Mouse (Mus musculus): ENCODE results near the gene Crim1. TPM values are rescaled to one million over a fixed set of nuclear protein-coding genes. Genes with fewer than 3 reads are reported as not detected.
"Not testable (repeated sequence)": the region's sequence is repeated elsewhere in the genome, so short reads cannot be mapped to it uniquely, and the experiment has no call there.

Crim1 gene
- total RNA-seq, 2 experiments from 2014 or later = 0.84 TPM; not detected in 1

DNA sequence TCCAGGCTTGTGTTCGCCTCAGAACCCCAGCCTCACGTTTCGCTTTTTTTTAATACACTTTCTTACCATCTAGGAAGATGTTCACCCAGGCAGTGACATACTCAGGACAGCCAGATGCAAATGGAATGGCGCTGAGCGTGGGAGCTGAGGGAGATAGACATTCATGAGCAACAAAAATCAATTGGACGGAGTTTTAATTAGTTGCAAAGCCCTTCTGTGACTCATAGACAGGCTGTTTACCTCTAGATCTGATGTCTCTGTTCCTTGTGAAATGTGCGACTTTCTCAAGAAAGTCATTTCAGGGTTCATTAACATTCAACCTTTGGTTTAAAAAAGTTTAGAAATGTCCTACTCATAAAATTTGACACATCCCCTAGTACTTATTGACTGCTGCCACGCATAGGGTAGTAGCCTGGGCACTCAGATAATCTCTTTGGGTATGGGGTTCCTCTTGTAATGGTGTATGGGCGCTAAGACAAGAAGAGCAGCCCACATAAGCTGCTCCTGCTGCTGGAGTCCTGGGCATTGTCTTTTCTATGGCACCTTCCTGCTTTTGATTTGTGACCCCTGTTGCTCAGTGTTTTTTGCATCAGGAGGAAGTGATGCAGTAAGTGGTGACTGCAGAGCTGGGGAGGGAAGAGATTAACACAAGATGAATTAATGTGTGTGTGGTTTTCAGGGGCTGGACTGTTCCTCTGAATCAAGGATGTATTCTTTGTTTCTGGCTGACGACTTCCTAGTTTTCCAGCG, 46.8 kb downstream of the Crim1 start:
- no peak for ATAC-seq (replicated peaks; ENCODE audit: low FRiP score, poor library complexity, severe bottlenecking)

DNA sequence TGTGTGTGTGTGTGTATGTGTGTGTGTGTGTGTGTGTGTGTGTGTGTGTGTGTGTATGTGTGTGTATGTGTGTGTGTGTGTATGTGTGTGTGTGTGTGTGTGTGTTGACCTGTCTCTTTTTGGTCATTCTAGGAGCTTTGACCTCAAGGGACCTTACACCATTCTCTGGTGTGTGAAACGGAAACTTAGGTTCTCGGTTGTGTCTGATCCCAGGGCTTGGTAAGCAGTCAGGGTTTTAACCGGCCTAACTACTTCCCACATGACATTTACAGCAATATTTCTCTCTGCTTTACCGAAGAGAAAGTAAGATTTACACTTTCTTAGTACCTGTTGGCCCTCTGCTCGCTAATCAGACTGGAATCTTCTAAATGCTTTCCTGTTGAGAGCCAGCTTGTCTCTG, 48.1 kb downstream of the Crim1 start:
- ATAC-seq (replicated peaks; ENCODE audit: low FRiP score, poor library complexity, severe bottlenecking) = no peak; the same call in 1 of the 2 replicates

DNA sequence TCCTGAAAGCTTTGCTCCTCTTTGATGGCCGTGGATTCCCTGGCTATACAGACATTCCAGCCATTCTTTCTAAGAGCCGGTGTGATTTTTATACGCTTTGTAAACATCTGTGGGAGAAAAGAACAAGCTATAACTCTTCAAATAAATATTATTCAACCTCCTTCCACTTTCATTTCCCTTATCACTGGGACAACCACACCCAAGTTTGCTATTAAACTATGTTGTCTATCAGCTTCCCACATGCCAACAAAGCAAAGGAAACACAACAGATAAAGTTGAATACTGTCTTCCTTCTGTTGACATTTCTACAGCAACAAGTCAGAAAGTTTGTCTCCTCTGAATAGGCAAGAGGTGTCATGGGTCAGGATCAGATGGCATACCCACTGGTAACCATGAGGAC, 48.9 kb downstream of the Crim1 start:
- peak; percentile 62 for ATAC-seq (replicated peaks; ENCODE audit: low FRiP score, poor library complexity, severe bottlenecking)

DNA sequence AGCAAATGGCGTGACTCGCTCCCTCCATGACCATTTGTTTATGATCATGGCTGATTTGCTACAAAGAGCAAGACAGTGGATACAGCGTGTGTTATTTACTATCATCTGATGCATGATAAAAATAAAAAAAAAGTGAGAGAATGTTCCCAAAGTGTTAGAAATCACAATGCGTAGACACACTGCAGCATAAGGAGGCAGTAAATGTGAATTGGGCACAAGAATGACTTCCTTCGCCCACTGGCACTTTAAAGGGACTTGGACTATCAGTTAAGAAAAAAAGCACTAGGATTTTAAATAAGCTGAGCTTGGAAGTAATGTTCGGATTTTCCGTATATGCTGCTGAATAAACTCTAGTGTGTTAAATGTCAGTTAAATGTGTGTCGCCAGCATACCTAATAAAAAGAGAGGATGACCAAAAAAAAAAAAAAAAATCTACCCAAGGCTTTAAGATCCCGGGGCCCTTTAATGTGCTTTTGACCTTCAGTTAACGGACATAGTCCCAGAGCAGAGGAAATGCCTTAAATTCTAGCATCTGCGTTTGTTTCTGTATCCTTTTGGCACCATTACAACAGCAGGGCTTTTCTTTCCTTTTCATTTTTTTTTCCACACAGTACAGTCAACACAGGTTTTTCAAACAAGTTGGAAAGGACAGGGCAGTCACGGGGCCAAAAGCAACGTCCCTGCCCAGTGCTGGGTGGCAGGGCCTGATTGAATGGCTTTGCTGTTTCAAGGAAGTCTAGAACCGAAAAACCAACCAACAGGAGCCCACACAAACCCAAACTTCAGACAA, 50.3 kb downstream of the Crim1 start:
- ATAC-seq (replicated peaks; ENCODE audit: low FRiP score, poor library complexity, severe bottlenecking) = no peak

DNA sequence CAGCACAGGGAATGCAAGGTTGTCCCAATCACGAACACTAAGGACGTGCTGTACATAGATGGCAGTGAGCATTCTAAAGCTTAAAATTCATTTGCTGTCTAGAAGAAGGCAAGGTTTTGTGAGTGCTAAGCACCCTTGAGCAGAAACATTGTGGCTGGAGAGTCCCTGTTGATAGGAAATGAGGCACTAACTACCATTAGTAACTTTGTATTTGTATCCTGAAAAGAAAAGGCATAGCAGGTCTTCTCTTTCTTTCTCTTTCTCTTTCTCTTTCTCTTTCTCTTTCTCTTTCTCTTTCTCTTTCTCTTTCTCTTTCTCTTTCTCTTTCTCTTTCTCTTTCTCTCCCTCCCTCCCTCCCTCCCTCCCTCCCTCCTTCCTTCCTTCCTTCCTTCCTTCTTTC, 53.5 kb downstream of the Crim1 start:
- ATAC-seq (replicated peaks; ENCODE audit: low FRiP score, poor library complexity, severe bottlenecking) = not testable (repeated sequence)

DNA sequence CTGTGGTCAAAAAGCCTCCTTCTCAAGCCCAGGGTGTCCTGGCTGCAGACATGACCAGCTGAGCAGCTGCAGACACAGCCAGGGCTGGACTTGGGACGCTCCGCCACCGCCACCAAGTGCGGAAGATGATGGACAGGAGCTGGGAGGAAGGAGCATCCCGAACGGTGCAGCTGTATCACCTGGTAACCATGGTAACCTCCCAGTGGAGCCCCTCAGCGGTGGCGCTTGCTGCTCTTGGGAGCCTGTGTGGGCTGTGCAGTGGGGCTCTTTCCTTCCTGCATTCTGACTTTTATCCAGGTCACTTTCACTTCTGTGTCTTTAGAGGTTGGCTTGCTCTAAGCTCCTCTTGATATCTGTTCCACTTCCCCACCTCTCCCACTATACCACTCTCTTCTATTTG, 54.2 kb downstream of the Crim1 start:
- ATAC-seq (replicated peaks; ENCODE audit: low FRiP score, poor library complexity, severe bottlenecking) = no peak

DNA sequence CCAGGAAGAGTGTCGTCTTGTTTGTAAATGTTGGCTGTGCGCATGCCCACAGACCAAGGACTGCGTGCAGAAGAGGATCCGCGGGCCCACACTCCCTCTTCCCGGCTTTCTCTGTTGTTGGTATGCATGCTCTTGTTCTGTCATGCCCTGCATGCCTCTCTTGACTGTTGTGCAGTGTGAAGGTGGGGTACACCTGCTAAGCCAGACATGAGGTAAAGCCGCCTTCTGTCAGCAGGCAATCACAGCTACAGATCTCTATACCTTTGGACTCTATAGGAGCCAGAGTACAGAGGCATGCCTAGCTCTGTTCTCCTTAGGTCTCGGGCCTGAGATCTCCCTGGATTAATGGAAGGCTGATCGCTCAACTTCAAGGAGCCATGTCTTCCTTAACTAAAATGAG, 55.7 kb downstream of the Crim1 start:
- ATAC-seq (replicated peaks; ENCODE audit: low FRiP score, poor library complexity, severe bottlenecking) = no peak

DNA sequence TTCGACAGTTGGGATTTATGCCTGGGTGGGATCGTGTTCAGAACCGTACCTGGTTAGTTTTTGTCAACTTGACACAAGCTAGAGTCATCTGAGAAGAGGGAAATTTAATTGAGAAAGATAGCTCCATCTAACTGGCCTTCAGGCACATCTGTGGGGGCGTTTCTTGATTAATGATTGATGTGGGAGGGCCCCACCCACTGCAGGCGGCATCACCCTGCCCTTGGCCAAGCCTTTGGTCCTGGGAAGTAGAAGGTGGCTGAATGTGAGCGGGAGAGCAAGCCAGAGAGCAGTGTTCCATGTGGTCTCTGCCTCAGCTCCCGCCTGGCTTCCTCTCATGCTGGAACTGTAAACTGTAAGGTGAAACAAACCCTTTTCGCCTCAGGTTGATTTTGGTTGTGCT, 56.5 kb downstream of the Crim1 start:
- no peak for ATAC-seq (replicated peaks; ENCODE audit: low FRiP score, poor library complexity, severe bottlenecking)

DNA sequence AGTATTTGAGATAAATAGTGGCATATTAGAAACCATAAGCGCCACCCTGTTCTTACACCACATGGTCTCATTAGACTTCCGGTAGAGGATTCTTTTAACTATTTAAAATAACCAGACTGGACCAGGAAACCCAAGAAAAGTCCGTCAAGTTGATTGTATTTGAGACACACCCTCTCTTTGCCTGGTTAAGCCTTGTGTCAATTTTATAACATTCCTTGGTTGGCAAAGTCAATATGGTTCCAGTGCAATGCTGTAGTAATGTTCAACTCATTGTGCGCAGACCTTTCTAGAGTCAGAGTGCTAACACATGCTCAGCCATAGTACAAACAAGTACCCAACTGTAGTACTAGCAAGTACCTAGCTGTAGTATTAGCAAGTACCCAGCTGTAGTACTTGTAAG, 61.6 kb downstream of the Crim1 start:
- ATAC-seq (replicated peaks; ENCODE audit: low FRiP score, poor library complexity, severe bottlenecking) = no peak

DNA sequence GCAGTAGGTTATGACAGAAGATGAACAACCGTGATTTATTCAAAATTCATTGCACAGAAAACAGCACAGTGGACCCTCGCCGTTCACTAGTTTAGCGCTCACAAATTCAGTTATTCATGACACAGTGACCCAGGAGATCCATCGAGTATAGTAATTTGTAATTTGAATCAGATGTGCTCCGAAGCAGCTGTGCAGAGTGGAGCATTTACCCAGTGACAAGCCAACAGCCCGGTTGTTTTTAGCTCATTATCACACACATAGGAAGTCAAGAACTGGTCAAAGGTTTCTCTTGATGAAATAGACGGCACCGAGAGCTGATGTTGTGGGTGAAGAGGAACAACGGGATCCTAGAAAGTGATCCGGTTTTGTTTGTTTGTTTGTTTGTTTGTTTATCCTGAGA, 64.1 kb downstream of the Crim1 start:
- ATAC-seq (replicated peaks; ENCODE audit: low FRiP score, poor library complexity, severe bottlenecking) = no peak

DNA sequence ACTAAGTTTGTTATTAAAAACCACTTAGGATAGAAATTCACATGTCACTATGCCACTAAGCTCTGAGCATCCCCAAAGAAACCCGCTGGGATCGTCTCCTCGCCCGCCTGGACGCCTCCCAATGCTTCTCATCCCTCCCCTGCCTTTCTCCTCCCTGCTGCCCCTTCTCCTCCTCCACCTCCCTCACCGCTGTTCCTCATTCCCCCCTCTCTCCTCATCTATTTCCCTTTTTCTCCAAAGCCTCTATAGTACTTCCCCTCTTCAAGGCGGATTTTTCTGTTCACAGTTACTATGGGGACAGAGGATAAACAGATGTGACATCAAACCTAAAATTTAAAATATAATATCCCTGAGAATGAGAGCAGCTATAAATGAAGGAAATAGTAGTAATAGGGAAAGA, 65.1 kb downstream of the Crim1 start:
- ATAC-seq (replicated peaks; ENCODE audit: low FRiP score, poor library complexity, severe bottlenecking) = no peak

DNA sequence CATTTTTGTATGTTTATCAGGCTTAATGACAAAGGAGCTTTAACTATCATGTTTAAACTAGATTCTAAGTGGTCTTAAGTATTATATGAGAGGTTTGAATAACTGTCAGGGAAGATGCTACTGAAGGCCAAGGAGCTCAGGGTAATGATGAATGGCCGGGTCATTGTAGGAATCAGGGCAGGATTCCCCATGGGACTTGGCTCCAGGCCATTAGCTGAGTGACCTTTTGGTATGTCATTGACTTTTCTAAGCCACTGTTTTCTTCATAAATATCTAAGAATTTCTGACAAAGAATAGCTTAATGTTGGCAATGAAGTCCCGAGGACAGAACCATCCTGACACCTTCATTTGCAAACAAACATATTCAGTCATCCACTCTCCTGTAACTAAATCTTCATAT, 66.2 kb downstream of the Crim1 start:
- ATAC-seq (replicated peaks; ENCODE audit: low FRiP score, poor library complexity, severe bottlenecking) = no peak

DNA sequence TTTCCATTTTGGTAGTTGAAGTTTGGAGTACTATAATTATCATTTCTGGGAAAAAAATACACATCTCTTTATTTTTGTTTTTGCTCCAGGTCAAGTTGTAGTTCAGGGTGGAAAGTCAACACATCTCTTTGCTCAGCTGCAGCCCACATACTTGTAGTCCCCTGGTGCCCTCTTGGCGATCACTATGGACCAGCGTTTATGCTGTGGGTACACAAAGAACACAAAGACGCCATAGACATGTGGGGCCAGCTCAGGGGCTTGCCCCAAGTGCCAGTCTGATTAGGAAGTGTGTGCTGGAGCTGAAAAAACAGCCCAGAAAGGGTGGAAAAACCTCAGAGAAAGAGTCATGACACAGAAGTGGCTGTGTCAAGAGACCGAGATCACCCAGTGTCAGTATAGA, 68.5 kb downstream of the Crim1 start:
- no peak for ATAC-seq (replicated peaks; ENCODE audit: low FRiP score, poor library complexity, severe bottlenecking)

DNA sequence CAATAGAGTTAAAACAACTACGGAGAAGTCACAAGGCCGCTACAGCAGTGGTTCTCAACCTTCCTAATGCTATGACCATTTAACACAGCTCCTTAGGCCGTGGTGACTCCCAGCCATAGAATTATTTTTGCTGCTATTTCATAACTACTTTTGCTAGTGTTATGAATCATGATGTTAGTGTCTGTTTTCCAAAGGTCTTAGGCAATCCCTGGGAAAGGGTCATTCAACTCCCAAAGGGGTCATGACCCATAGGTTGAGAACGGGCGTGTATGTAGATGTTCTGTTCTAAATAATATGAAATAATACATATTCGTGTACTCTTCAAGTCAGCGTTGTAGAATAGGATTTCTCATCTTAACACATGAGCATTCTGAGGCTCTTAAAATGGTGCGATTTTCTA, 69.3 kb downstream of the Crim1 start:
- no peak for ATAC-seq (replicated peaks; ENCODE audit: low FRiP score, poor library complexity, severe bottlenecking)

DNA sequence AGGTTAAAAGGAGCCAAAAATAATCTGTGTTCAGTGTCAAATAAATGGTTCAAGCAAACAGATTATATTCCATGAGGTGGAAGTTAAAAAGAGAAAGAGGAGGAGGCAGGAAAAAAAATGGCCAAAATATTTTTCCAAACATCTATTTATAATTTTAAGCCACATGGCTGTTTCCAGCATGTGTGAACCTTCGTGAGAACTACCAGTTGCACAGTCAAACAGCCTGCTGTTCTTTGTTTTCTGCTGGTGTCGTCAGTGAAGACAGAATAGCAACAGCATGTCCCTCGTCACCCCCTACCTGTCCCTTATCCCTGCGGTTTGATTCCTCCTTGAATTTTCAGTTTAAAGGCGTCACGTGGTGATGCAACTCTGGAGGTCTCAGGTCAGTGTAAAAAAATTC, 70.0 kb downstream of the Crim1 start:
- ATAC-seq (replicated peaks; ENCODE audit: low FRiP score, poor library complexity, severe bottlenecking) = no peak

DNA sequence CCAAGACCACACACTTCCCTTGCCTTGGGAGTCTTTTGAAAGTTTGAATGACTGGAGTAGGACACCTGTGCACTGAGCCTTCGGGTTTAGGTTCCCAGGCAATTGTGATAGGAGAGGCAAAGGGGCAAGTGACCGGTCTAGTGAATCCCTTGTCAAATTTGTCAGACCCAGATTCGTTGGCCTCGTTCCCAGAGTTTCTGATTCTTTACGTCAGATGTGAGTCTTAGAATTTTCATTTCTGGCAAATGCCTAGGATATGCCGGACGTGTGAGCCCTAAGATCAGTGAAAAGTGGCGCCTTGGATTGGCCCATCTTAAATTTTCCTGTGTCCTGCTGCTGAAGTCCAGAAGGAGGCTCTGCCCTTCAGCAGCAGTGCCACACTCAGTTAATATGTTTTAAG, 71.7 kb downstream of the Crim1 start:
- no peak for ATAC-seq (replicated peaks; ENCODE audit: low FRiP score, poor library complexity, severe bottlenecking)

DNA sequence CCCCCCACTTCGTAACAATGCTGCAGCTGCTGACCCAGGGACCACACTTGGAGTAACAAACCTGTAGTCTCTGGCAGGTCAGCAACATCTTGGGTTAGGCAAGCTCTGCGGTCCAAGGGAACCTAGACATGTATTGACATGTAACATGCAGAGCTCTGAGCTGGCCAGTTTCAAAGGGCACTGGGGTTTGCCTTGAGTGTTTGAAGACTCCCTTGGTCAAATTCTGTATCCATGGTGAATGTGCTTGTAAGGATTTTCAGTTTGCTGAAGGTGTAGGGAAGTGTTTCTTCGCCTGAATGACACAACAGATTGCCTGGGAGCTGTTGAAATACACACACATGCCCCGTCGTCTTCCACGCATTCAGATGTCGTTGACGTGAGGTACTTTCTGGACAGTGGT, 72.1 kb downstream of the Crim1 start:
- ATAC-seq (replicated peaks; ENCODE audit: low FRiP score, poor library complexity, severe bottlenecking) = no peak

DNA sequence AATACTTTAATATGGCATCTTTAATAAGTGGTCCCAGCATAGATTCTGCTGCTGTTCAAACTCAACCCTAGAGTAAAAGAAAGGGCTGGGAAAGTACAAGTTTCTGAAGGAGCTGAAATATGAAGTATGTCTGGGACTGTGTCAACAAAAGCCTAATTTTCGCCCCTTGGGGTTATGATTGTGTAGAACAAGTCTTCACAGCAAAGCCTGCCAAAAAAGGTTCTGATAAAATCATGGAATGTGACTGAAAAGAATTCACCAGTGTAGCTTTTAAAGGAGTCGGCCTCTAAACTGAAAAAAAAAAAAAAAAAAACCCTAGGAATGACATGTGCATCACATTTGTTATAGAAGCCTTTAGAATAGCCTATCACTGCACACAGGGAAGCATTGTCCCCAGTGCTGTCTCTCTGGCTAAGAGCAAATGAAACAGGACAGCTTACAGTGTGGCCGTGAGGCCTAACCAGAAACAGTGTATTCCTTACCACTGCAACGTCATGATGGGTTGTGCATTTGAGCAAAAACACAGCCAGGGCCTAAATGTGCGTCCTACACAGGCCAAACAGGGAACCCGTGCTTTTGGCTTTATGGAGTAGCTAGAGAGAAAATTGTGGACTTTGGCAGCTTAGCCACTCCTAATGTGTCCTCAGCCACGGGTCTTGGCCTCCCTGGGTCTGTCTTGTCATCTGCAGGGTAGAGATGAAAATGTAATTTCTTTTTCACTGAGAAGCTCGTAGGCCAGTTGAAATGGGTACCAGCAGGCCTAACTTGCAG, 72.8 kb downstream of the Crim1 start:
- ATAC-seq (replicated peaks; ENCODE audit: low FRiP score, poor library complexity, severe bottlenecking) = no peak

DNA sequence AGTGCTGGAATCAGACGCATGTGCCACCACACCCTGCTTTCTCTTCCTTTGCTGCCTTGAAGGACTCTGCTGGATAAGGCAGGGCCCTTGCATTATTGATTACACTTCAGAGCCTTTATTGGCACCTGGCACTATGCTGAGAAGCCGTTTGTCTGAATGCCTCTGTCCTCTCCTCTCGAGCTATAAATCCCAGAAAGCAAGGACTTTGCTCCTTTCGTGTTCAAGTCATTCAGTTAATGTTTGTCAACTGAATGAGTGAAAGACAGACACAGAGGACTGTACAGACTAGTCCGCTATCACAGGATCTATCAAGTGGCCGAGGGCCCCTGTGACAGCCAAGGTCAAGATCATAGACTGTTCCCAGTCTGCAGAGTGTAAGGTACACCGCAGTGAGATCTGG, 73.8 kb downstream of the Crim1 start:
- ATAC-seq (replicated peaks; ENCODE audit: low FRiP score, poor library complexity, severe bottlenecking) = no peak

DNA sequence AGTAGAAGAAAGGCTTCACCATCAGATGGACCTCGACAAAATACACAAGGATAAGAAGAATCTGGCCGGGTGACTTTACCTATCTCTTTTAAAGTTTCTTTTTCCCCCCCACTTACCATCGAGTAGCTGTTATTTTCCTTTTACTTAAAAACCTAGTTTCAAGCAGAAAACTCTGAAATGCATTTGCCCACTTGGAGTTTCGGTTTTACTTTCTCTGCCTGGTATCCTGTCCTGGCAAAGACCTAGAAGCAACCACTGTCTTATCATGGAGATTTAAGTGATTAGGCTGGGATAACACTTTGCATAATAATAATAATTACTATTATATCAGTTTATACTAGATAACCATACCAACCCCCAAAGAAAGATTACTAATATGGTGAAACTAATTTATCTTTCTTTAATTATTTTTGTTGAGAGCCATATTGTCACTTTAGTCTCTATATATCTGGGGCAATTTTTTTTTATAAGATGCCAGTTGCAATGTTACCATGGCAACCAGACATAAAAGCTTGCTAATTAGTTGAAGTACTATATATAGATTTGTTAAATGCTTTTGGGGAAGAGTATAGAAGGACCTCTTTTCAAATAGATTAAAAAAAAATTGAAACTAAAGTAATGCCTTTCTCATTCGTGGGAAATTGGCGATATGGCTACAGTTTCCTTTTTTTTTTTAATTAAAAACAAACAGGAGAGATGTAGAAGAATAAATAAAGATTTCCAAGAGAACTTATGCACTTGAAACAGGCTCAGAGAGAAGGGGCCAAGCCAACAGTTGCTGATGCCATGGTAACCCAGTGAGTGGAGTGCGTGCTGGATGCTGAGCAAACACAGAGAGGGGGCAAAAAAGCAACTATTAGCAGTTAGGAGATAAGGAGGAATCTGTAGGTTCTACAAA, 74.8 kb downstream of the Crim1 start:
- ATAC-seq (replicated peaks; ENCODE audit: low FRiP score, poor library complexity, severe bottlenecking) = no peak

Data from erythroid progenitor cell, adult 5-6 weeks (primary cell).